Mouse (Mus musculus) megakaryocyte progenitor cell, adult 5-6 weeks (primary cell): Measurements from ENCODE around the gene Scgb1b2. TPM values are rescaled to one million over a fixed set of nuclear protein-coding genes. Genes with fewer than 3 reads are reported as not detected.

Source experiments
- ATAC-seq: replicated peaks from 2 replicates; pipeline ENCODE4 v1.8.0; 2016; ENCODE audit warnings: mild to moderate bottlenecking, moderate TSS enrichment, inconsistent platforms; ENCODE audit not compliant: poor library complexity
- total RNA-seq, 2 experiments: library from RNA; stranded (forward) in 1 of 2; stranded (reverse) in 1 of 2; fragments of 157-497, 149-512 nt in 1 of 2; fragments of 200-1000 nt in 1 of 2; gene quantifications; 2 replicates each; pipeline versions ENCODE4 v1.2.3 to v1.2.4; 2015 to 2017

Gene Scgb1b2
- total RNA-seq (2015) (not detected in 2 replicates), total RNA-seq (2017) (not detected in 2 replicates)

DNA sequence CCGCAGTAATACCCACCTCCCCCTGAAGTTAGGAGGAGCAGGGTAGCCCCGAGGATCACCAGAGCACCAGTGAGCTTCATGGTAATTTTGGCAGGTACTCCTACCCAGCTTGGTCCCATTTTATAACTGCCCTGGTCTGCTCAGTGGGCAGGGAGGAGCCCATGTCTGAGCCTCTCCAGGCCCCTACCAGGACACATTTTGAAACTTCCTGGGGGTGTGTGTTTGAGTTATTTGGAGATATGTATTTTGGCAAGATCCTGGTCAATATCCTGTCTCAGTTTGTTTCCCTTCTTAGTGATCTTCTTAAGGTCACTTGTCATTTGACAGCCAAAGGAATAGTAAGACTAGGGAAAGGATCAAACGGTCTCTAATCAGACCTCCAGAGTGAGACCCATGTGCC lies at the start of gene Scgb1b2:
TSS of gene Scgb1b2 (minus strand) at position 101 of the 400 bp plus-strand sequence.
- ATAC-seq, result no peak

- no peak for ATAC-seq
Measured at GRCm38 (mm10) chr7:31290208-31290607, 1.4 kb downstream of the Scgb1b2 start, which contains the start of gene Scgb2b2. Gene Scgb2b2, plus strand, starts transcription at chr7:31290508.

Other genes with a start within 250 kb of the Scgb1b2 start
- 389 and 471 TPM in 2 replicates for gene Fxyd5, start 249.3 kb downstream of the Scgb1b2 start, total RNA-seq (2015)
- 244 and 257 TPM in 2 replicates for gene Fxyd5, start 249.3 kb downstream of the Scgb1b2 start, total RNA-seq (2017)
- gene Fxyd7, start 240.4 kb downstream of the Scgb1b2 start, total RNA-seq (2015), result not detected in 2 replicates
- not detected in 2 replicates for gene Fxyd7, start 240.4 kb downstream of the Scgb1b2 start, total RNA-seq (2017)
- not detected in 2 replicates for gene Fxyd1, start 234.6 kb downstream of the Scgb1b2 start, total RNA-seq (2015)
- not detected in 2 replicates for gene Fxyd1, start 234.6 kb downstream of the Scgb1b2 start, total RNA-seq (2017)
- 0.57 TPM in 1 of 2 replicates, not detected in the other for gene Lgi4, start 232.5 kb downstream of the Scgb1b2 start, total RNA-seq (2015)
- gene Lgi4, start 232.5 kb downstream of the Scgb1b2 start, total RNA-seq (2017), result 0.10 TPM in 1 of 2 replicates, not detected in the other
- not detected in 2 replicates for gene Fxyd3, start 215.1 kb downstream of the Scgb1b2 start, total RNA-seq (2015)
- gene Fxyd3, start 215.1 kb downstream of the Scgb1b2 start, total RNA-seq (2017), result not detected in 2 replicates
- 6.9 and 8.7 TPM in 2 replicates for gene Hpn, start 176.5 kb downstream of the Scgb1b2 start, total RNA-seq (2015)
- gene Hpn, start 176.5 kb downstream of the Scgb1b2 start, total RNA-seq (2017), result 1.1 and 4.9 TPM in 2 replicates
- gene Scn1b, start 164.8 kb downstream of the Scgb1b2 start, total RNA-seq (2015), result not detected in 2 replicates
- gene Scn1b, start 164.8 kb downstream of the Scgb1b2 start, total RNA-seq (2017), result 0.17 and 0.37 TPM in 2 replicates
- gene Gramd1a, start 135.9 kb downstream of the Scgb1b2 start, total RNA-seq (2015), result 67.1 and 71.7 TPM in 2 replicates
- 24.6 and 28.8 TPM in 2 replicates for gene Gramd1a, start 135.9 kb downstream of the Scgb1b2 start, total RNA-seq (2017)
- not detected in 2 replicates for gene Scgb2b2, start 1.3 kb downstream of the Scgb1b2 start, total RNA-seq (2015)
- gene Scgb2b2, start 1.3 kb downstream of the Scgb1b2 start, total RNA-seq (2017), result not detected in 2 replicates
- gene Scgb2b3, start 70.3 kb upstream of the Scgb1b2 start, total RNA-seq (2015), result not detected in 2 replicates
- not detected in 2 replicates for gene Scgb2b3, start 70.3 kb upstream of the Scgb1b2 start, total RNA-seq (2017)
- not detected in 2 replicates for gene Scgb1b3, start 83.8 kb upstream of the Scgb1b2 start, total RNA-seq (2015)
- not detected in 2 replicates for gene Scgb1b3, start 83.8 kb upstream of the Scgb1b2 start, total RNA-seq (2017)